Mouse (Mus musculus) neutrophil, adult 5-6 weeks (primary cell): ENCODE measurements around the gene Wrap73. TPM values are rescaled to one million over a fixed set of nuclear protein-coding genes. Genes with fewer than 3 reads are reported as not detected.

ENCODE experiments used
- total RNA-seq: library from RNA; stranded (forward); fragments of 200-1000 nt; gene quantifications from 2 replicates; pipeline ENCODE4 v1.2.3, GENCODE M21; 2017

Wrap73 gene
- total RNA-seq, 1 experiment from 2014 or later = 8.8 TPM

Other genes starting within 250 kb of the Wrap73 start
- gene A430005L14Rik, start 185.1 kb upstream of the Wrap73 start, total RNA-seq = 14.3 and 15.6 TPM in 2 replicates
- 11.4 and 16.8 TPM in 2 replicates for gene Dffb, start 167.2 kb upstream of the Wrap73 start, total RNA-seq
- 12.2 and 12.5 TPM in 2 replicates for gene Cep104, start 167.2 kb upstream of the Wrap73 start, total RNA-seq
- 42.6 and 43.4 TPM in 2 replicates for gene Lrrc47, start 130.6 kb upstream of the Wrap73 start, total RNA-seq
- 0.23 and 0.37 TPM in 2 replicates for gene Smim1, start 116.1 kb upstream of the Wrap73 start, total RNA-seq
- not detected in 2 replicates for gene Ccdc27, start 99.7 kb upstream of the Wrap73 start, total RNA-seq
- gene Trp73, start 2.2 kb upstream of the Wrap73 start, total RNA-seq = not detected in 2 replicates
- 161 and 163 TPM in 2 replicates for gene Tprgl, start 18.3 kb downstream of the Wrap73 start, total RNA-seq
- gene Megf6, start 28.4 kb downstream of the Wrap73 start, total RNA-seq = not detected in 2 replicates
- 1.0 TPM in 1 of 2 replicates, not detected in the other for gene Arhgef16, start 159.3 kb downstream of the Wrap73 start, total RNA-seq
- not detected in 2 replicates for gene B230104I21Rik, start 193.8 kb downstream of the Wrap73 start, total RNA-seq